Mouse (Mus musculus): Measurements from ENCODE around the gene Eml3. TPM values are rescaled to one million over a fixed set of nuclear protein-coding genes. Genes with fewer than 3 reads are reported as not detected.
"Not testable (repeated sequence)": the region's sequence is repeated elsewhere in the genome, so short reads cannot be mapped to it uniquely, and the experiment has no call there.

Eml3 gene
- total RNA-seq, 2 experiments from 2014 or later, result 43.6 to 53.3 TPM

- no peak for DNase-seq
Measured at GRCm38 (mm10) chr19:8952241-8952640, 22.9 kb downstream of the Eml3 start.

- peak; percentile 92 for DNase-seq
Measured at GRCm38 (mm10) chr19:8953135-8954039, 24.0 kb downstream of the Eml3 start, which contains the start of gene Tut1. Gene Tut1 (plus strand): TSS chr19:8953847.

- no peak for DNase-seq
Measured at GRCm38 (mm10) chr19:8954171-8954570, 24.8 kb downstream of the Eml3 start.

GRCm38 (mm10) chr19:8962256-8962655 is 32.9 kb downstream of the Eml3 start:
- no peak for DNase-seq

- no peak for DNase-seq
Measured at GRCm38 (mm10) chr19:8965075-8965474, 35.7 kb downstream of the Eml3 start.

GRCm38 (mm10) chr19:8965771-8966170 is 36.4 kb downstream of the Eml3 start:
- no peak for DNase-seq

- no peak for DNase-seq
Measured at GRCm38 (mm10) chr19:8966198-8966589, 36.8 kb downstream of the Eml3 start.

- DNase-seq, result peak; percentile 98
Measured at GRCm38 (mm10) chr19:8966590-8967372, 37.4 kb downstream of the Eml3 start, which contains the start of gene Eef1g. Gene Eef1g (plus strand): TSS chr19:8967041.

- no peak for DNase-seq
Measured at GRCm38 (mm10) chr19:8967373-8967743, 38.0 kb downstream of the Eml3 start.

- no peak for DNase-seq
Measured at GRCm38 (mm10) chr19:8967893-8968292, 38.5 kb downstream of the Eml3 start.

- DNase-seq, result not testable (repeated sequence)
Measured at GRCm38 (mm10) chr19:8972491-8972890, 43.1 kb downstream of the Eml3 start.

- no peak for DNase-seq
Measured at GRCm38 (mm10) chr19:8974638-8975037, 45.3 kb downstream of the Eml3 start.

GRCm38 (mm10) chr19:8975491-8975890 is 46.1 kb downstream of the Eml3 start:
- no peak for DNase-seq

GRCm38 (mm10) chr19:8976535-8976934 is 47.2 kb downstream of the Eml3 start:
- DNase-seq, result peak; percentile 60

- DNase-seq, result peak; percentile 38
Measured at GRCm38 (mm10) chr19:8980771-8981170, 51.4 kb downstream of the Eml3 start.

GRCm38 (mm10) chr19:8981450-8982168 is 52.3 kb downstream of the Eml3 start:
- DNase-seq, result peak; percentile 48

GRCm38 (mm10) chr19:8982303-8983149 is 53.2 kb downstream of the Eml3 start:
- DNase-seq, result no peak

- peak; percentile 52 for DNase-seq
Measured at GRCm38 (mm10) chr19:8983150-8983650, 53.8 kb downstream of the Eml3 start.

GRCm38 (mm10) chr19:8984255-8984868 is 55.0 kb downstream of the Eml3 start:
- peak; percentile 68 for DNase-seq

GRCm38 (mm10) chr19:8985891-8986290 is 56.5 kb downstream of the Eml3 start:
- DNase-seq, result peak; percentile 25

GRCm38 (mm10) chr19:8987816-8988215 is 58.5 kb downstream of the Eml3 start:
- DNase-seq, result no peak
